Mouse (Mus musculus): ENCODE measurements around the gene Hmgcl.
A peak's percentile ranks its signal among the peaks of the same experiment; 100 is the strongest.

Hmgcl gene

GRCm38 (mm10) chr4:135926861-135927260 lies 19.4 kb upstream of the Hmgcl start:
- DNase-seq (ENCODE audit: low read depth, low spot score) = peak; percentile 58

GRCm38 (mm10) chr4:135928376-135928775 lies 17.9 kb upstream of the Hmgcl start:
- DNase-seq (ENCODE audit: low read depth, low spot score) = no peak

- no peak for DNase-seq (ENCODE audit: low read depth, low spot score)
Measured at GRCm38 (mm10) chr4:135929405-135929804, 16.8 kb upstream of the Hmgcl start.

- no peak for DNase-seq (ENCODE audit: low read depth, low spot score)
Measured at GRCm38 (mm10) chr4:135929828-135930227, 16.4 kb upstream of the Hmgcl start.

- DNase-seq (ENCODE audit: low read depth, low spot score) = no peak
Measured at GRCm38 (mm10) chr4:135930239-135930638, 16.0 kb upstream of the Hmgcl start.

GRCm38 (mm10) chr4:135931832-135932231 lies 14.4 kb upstream of the Hmgcl start:
- DNase-seq (ENCODE audit: low read depth, low spot score) = peak; percentile 51

- no peak for DNase-seq (ENCODE audit: low read depth, low spot score)
Measured at GRCm38 (mm10) chr4:135934708-135935500, 11.3 kb upstream of the Hmgcl start.

GRCm38 (mm10) chr4:135935502-135935901 lies 10.7 kb upstream of the Hmgcl start:
- DNase-seq (ENCODE audit: low read depth, low spot score) = no peak

GRCm38 (mm10) chr4:135938858-135939257 lies 7.4 kb upstream of the Hmgcl start:
- peak; percentile 66 for DNase-seq (ENCODE audit: low read depth, low spot score)

- peak; percentile 79 for DNase-seq (ENCODE audit: low read depth, low spot score)
Measured at GRCm38 (mm10) chr4:135941026-135941425, 5.2 kb upstream of the Hmgcl start.

- DNase-seq (ENCODE audit: low read depth, low spot score) = no peak
Measured at GRCm38 (mm10) chr4:135942193-135942592, 4.1 kb upstream of the Hmgcl start.

GRCm38 (mm10) chr4:135943389-135943788 lies 2.9 kb upstream of the Hmgcl start:
- no peak for DNase-seq (ENCODE audit: low read depth, low spot score)

- no peak for DNase-seq (ENCODE audit: low read depth, low spot score)
Measured at GRCm38 (mm10) chr4:135945706-135946105, 542 bp upstream of the Hmgcl start.

GRCm38 (mm10) chr4:135946659-135947301 lies 532 bp downstream of the Hmgcl start:
- DNase-seq (ENCODE audit: low read depth, low spot score) = no peak

GRCm38 (mm10) chr4:135948142-135948541 lies 1.9 kb downstream of the Hmgcl start:
- no peak for DNase-seq (ENCODE audit: low read depth, low spot score)

GRCm38 (mm10) chr4:135949475-135949874 lies 3.2 kb downstream of the Hmgcl start:
- no peak for DNase-seq (ENCODE audit: low read depth, low spot score)

GRCm38 (mm10) chr4:135949911-135950310 lies 3.7 kb downstream of the Hmgcl start:
- DNase-seq (ENCODE audit: low read depth, low spot score) = no peak

GRCm38 (mm10) chr4:135950365-135950764 lies 4.1 kb downstream of the Hmgcl start:
- no peak for DNase-seq (ENCODE audit: low read depth, low spot score)

- peak; percentile 82 for DNase-seq (ENCODE audit: low read depth, low spot score)
Measured at GRCm38 (mm10) chr4:135951505-135951904, 5.3 kb downstream of the Hmgcl start.

- DNase-seq (ENCODE audit: low read depth, low spot score) = no peak
Measured at GRCm38 (mm10) chr4:135953179-135953578, 6.9 kb downstream of the Hmgcl start.

- DNase-seq (ENCODE audit: low read depth, low spot score) = peak; percentile 65
Measured at GRCm38 (mm10) chr4:135954241-135954640, 8.0 kb downstream of the Hmgcl start.

- DNase-seq (ENCODE audit: low read depth, low spot score) = no peak
Measured at GRCm38 (mm10) chr4:135955886-135956285, 9.6 kb downstream of the Hmgcl start.

- no peak for DNase-seq (ENCODE audit: low read depth, low spot score)
Measured at GRCm38 (mm10) chr4:135958354-135958753, 12.1 kb downstream of the Hmgcl start.

Data from ZHBTc4 (cell line).